Mouse (Mus musculus) kidney, adult 11 months (tissue): Measurements from ENCODE around the gene A530064D06Rik.
"Not testable (repeated sequence)": the region's sequence is repeated elsewhere in the genome, so short reads cannot be mapped to it uniquely, and the experiment has no call there.

Experiments used
- DNase-seq: peaks from one replicate; pipeline ENCODE4 v3.0.0; 2022

A530064D06Rik gene

GRCm38 (mm10) chr17:48167103-48167502, at the start of gene A530064D06Rik:
Gene A530064D06Rik, minus strand, starts transcription at chr17:48167275.
- not testable (repeated sequence) for DNase-seq

GRCm38 (mm10) chr17:48215429-48215828, 48.4 kb upstream of the A530064D06Rik start:
- no peak for DNase-seq

- no peak for DNase-seq
Observed at GRCm38 (mm10) chr17:48213511-48213910, 46.4 kb upstream of the A530064D06Rik start.

GRCm38 (mm10) chr17:48212596-48212995, 45.5 kb upstream of the A530064D06Rik start:
- no peak for DNase-seq

- DNase-seq: no peak
Observed at GRCm38 (mm10) chr17:48203086-48203485, 36.0 kb upstream of the A530064D06Rik start.

- DNase-seq: no peak
Observed at GRCm38 (mm10) chr17:48192366-48192765, 25.3 kb upstream of the A530064D06Rik start.

- no peak for DNase-seq
Observed at GRCm38 (mm10) chr17:48185252-48185651, 18.2 kb upstream of the A530064D06Rik start.

GRCm38 (mm10) chr17:48157382-48158076, 9.5 kb downstream of the A530064D06Rik start:
- DNase-seq: no peak

- DNase-seq: no peak
Observed at GRCm38 (mm10) chr17:48146120-48146519, 21.0 kb downstream of the A530064D06Rik start, which contains the start of gene 9830107B12Rik. Gene 9830107B12Rik, minus strand, starts transcription at chr17:48146268.

- DNase-seq: no peak
Observed at GRCm38 (mm10) chr17:48132810-48133209, 34.3 kb downstream of the A530064D06Rik start.

GRCm38 (mm10) chr17:48120456-48120855, 46.6 kb downstream of the A530064D06Rik start:
- DNase-seq: no peak

- peak; percentile 35 for DNase-seq
Observed at GRCm38 (mm10) chr17:48119656-48120055, 47.4 kb downstream of the A530064D06Rik start.

- DNase-seq: no peak
Observed at GRCm38 (mm10) chr17:48118570-48118969, 48.5 kb downstream of the A530064D06Rik start.

GRCm38 (mm10) chr17:48110547-48111287, 56.4 kb downstream of the A530064D06Rik start:
- no peak for DNase-seq

- DNase-seq: no peak
Observed at GRCm38 (mm10) chr17:48108520-48108919, 58.6 kb downstream of the A530064D06Rik start.

- no peak for DNase-seq
Observed at GRCm38 (mm10) chr17:48107862-48108261, 59.2 kb downstream of the A530064D06Rik start.

- DNase-seq: no peak
Observed at GRCm38 (mm10) chr17:48107333-48107732, 59.7 kb downstream of the A530064D06Rik start.

- peak; percentile 81 for DNase-seq
Observed at GRCm38 (mm10) chr17:48100441-48101417, 66.3 kb downstream of the A530064D06Rik start.

GRCm38 (mm10) chr17:48099312-48099711, 67.8 kb downstream of the A530064D06Rik start:
- no peak for DNase-seq
